Mouse (Mus musculus) lung, postnatal 25 days (tissue): ENCODE measurements around the gene Ephb3.
A peak's percentile ranks its signal among the peaks of the same experiment; 100 is the strongest.
"Not testable (repeated sequence)": the region's sequence is repeated elsewhere in the genome, so short reads cannot be mapped to it uniquely, and the experiment has no call there.

ENCODE experiments used
- DNase-seq: peaks from one replicate; pipeline ENCODE4 v3.0.0; 2022; ENCODE audit warnings: low spot score

Gene Ephb3

DNA sequence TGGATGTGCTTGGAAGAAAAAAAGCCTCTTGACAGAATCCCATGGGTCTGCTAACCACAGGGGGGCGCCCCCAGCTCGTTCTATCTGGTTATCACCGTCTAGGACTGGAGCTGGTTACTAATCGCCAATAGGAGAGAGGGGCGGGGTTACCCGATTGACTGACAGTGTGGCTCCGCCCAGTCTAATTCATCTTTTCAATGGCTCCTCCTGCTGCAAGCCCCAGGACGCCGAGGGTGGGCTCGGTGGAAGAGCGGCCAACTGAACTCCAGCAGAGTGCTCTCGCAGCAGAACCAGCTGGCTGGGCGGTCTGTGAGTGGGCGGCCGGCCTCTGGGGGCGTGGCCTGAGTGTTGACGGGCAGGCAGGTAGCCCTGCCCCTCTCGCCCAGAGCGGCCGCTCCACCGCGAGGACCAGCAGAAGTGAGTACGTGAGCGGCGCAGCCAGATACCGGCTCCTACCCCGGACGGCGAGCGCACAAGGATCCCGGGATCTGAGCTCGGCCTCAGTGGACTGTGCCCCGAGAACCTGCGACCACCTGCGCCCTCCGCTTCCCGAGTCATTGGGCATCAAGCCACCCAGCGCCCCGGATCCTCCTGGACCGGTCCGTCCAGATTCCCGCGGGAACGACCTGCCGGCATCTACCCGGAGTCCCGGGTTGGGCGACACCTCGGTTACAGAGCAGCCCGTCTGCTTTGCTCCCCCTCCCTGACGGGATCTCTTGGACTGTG is at the start of gene Ephb3:
TSS of gene Ephb3 (plus strand) at position 389 of the 726 bp plus-strand sequence.
- peak; percentile 99 for DNase-seq

GRCm38 (mm10) chr16:21156261-21156660 is 48.3 kb upstream of the Ephb3 start:
- DNase-seq: not testable (repeated sequence)

DNA sequence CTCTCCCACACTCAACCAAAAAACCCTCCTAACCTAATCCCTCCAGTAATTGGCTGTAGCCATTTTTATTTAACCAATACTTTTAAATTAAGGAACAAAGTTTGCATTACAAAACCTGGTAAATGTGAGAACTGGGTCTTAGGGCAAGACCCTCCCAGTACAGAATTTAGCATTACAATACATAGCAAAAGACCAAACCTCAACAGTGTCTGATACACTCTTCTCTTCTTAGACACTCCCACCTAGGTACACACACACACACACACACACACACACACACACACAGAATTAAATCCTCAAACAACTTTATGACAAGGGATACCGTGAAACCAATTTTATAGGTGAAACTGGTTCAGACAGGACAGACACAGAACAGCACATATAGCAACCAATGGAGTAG is 45.3 kb upstream of the Ephb3 start:
- not testable (repeated sequence) for DNase-seq

- DNase-seq: not testable (repeated sequence)
Observed at GRCm38 (mm10) chr16:21163423-21163822, 41.1 kb upstream of the Ephb3 start.

- not testable (repeated sequence) for DNase-seq
Observed at GRCm38 (mm10) chr16:21165343-21166220, 39.0 kb upstream of the Ephb3 start.

DNA sequence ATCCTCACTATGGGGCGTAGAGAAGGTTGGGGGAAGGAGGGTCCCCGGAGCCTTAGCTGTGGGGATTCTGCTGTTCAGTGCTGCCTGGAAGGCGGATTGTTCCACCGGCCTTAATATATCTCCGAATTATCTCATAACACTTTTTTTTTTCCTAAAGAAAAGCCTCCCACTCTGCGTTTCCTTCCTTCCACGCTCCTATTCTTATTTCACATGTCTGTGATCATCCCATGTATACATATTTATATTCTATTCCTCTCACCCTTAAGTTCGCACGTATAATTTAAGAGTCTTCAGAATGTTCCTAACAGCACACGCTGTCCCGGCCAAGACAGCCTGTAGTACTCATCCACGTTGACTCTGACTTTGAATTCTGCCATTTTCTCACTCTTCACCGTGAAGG is 35.8 kb upstream of the Ephb3 start:
- DNase-seq: no peak

DNA sequence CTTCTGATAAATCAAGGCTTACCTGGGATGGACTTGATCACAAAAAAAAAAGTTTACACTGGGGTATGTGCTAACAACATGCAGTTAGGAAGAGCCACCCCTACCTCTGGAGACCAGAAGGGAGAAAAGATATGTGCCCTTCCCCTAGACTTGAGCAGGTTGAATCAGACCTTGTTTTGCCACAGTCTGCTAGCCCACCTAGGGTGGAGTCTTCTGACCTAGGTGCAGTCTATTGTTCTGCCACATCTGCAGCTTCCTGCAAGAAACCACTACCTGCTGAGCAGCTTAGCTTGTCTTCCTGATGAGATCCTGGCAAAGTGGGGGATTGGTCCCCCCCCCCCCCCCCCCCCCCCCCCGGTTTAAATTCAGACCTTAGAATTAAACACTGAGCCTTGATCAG is 29.3 kb upstream of the Ephb3 start:
- DNase-seq: no peak

- DNase-seq: no peak
Observed at GRCm38 (mm10) chr16:21182108-21182507, 22.4 kb upstream of the Ephb3 start.

DNA sequence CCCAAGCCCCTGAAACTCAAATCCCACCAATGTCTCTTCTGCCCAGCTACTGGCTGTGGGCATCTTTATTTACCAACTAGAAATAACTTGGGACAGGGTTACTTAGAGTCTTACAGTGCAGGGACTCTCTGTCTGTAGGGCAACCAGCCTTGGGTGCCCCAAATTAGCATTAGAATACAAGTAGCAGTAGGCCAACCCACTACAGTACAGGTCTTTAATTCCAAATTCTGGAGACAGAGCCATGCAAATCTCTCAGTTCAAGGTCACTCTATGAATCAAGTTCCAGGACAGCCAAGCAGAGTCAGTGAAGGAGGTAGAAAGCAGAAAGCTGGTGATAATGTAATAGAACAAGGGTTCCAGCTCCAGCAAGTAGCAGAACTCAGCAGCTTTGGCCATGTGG is 19.9 kb upstream of the Ephb3 start:
- no peak for DNase-seq

GRCm38 (mm10) chr16:21187568-21187967 is 17.0 kb upstream of the Ephb3 start:
- DNase-seq: no peak

DNA sequence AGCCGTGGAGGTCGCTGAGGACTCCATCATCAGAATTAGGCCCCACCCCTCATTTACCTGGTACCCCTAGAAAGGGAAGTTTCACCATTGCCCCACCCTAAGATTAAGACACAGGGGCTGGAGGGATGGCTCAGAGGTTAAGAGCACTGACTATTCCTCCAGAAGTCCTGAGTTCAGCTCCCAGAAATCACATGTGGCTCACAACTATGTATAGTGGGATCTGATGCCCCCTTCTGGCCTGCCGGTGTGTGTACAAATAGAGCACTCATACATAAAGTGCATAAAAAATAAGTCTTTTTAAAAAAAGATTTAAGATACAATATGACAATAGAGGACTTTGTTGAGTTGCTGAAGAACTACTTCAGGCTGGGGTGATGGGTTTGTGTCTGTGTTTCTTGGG is 16.2 kb upstream of the Ephb3 start:
- DNase-seq: no peak

DNA sequence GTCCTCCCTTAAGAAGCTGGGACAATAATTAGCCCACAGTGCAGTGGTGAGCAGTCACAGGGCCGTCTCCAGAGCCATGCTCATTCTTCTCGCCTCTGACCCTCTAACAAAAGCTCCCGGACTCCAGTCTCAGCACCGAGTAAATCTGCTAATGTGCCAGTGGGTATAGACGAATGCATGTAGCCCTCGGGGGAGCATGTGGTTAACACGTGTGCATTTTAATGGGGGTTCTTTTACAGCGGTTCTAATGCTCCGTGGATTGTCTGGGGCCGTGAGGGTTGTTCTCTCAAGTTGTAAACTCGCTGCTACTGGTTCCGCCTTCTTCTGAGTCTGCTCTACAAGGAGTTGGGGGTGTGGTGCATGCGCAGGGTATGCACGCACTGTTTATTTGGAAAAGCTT is 13.0 kb upstream of the Ephb3 start:
- DNase-seq: no peak

DNA sequence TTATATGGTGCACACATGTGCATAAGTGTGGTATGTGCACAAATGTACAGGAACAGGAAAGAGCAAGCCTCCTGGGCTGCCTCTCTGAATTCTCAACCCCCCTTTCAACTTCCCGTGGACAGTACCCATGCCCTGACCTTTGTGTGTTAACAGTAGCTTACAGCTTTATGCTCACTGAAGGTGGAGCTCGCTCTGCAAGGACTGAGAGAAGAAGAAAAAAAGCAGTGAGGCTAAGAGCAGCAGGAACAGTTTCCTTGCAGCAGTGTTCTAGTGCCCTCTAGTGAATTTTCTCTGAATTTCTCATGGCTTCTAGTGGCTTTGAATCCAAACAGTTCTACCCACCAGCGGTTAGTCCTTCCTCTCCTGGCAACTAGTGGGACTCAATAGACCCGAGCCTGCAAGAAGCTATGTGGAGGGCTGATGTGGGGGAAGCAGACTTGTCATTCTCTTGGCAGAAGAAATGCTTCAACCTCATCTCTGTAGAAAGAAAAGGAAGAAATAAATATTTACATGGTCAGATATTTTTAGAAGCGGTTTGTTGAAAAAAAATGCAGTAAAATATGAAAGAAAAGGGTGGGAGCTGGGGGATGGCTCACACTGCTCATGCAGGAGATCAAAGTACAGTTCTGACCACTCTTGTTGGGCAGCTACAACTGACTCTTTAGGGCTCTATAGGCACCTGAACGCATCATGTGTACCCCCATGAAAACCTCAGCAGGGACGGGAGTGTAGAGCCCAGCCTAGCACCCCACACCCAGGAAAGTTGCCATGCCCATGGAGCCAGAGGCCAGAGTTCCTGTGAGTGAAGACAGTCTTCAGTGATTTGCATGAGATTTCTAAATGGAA is 11.8 kb upstream of the Ephb3 start:
- peak; percentile 74 for DNase-seq

GRCm38 (mm10) chr16:21194182-21194581 is 10.4 kb upstream of the Ephb3 start:
- DNase-seq: no peak

DNA sequence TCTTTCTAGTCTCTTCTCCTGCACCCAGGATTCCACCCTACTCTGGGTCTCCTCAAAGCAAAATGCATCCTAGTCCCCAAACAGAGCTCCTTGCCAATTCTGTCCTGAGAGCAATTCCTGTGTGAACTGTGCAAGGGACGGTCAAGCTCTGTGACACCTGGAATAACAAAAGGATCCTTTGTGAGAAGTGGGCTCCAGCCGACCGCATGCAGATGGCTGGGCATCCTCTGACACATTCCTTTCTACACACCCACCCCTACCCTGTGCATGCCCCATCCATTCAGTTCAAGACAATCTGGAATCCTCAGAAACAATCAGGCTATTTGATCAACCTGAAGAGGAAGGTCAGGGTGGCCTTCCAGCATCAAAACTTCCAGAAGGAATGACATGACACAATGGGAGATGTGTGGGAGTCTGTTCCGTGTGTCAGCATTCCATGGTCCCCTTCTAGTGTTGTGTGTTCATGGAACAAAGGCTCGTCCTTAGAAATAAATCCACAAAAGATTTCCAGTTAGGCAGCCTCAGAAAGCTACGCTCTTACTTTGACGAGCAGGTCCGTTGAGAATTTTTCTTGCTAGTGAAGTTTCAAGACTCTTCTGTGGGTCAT is 9.2 kb upstream of the Ephb3 start:
- no peak for DNase-seq

DNA sequence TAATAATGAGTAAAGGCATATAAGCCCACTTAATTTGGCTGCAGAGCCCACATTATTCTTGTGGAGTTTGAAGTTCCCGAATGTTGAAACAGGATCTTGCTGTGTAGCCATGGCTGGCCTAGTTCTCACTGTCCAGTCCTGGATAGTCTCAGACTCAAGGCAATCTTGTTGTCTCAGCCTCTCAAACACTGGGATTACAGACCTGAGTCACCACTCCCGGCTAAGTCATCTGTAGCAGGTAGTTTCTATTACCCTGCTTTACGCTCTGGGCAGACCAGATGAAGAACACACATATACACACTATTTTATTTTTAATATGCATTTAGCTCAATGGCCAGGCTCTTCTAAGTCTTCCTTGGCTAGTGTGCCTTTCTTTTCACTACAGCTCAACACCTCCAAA is 8.0 kb upstream of the Ephb3 start:
- DNase-seq: no peak

- no peak for DNase-seq
Observed at GRCm38 (mm10) chr16:21197542-21197941, 7.0 kb upstream of the Ephb3 start.

- DNase-seq: no peak
Observed at GRCm38 (mm10) chr16:21198006-21198405, 6.5 kb upstream of the Ephb3 start.

DNA sequence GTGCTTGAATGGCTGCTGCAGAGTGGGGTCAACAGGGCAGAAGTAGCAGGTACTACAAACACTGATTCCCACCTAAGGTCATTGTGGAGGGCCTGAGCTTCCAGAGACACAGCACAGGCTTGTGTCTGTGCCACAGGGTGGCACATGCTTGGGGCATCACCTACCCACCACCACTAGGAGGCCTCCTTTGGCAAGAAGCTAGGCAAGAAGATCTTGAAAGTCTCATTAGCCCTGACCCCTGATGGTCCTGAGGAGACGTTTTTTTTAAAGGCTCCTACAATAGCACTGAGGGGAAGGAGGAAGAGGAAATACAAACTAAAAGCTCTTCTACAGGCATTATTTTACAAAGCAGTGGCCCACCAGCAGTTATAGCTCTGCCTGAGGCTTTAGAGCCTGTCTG is 6.0 kb upstream of the Ephb3 start:
- no peak for DNase-seq

GRCm38 (mm10) chr16:21199426-21199825 is 5.1 kb upstream of the Ephb3 start:
- no peak for DNase-seq

DNA sequence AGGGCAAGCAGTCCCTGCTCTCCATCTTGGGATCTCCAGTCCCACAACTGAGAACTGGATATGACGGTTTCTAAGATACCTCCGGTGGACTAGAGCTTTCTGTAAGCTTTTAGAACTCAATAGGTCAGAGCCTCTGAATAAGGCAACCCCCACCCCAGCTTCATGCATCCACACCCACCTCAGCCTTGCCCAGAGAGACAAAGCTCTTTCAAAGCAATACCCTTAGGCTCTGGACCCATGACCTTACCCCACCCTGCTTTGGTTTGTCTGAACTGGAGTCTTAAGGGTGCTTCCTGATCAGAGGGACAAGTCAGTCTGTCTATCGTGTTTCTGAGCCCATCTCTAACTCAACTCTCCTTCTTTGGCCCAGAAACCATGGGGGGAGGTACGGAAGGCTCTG is 1.8 kb upstream of the Ephb3 start:
- DNase-seq: no peak
